Mouse (Mus musculus): ENCODE measurements around the gene Plg. TPM values are rescaled to one million over a fixed set of nuclear protein-coding genes. Genes with fewer than 3 reads are reported as not detected.

Plg gene
- polyA plus RNA-seq, 1 experiment from 2014 or later, result not detected

DNA sequence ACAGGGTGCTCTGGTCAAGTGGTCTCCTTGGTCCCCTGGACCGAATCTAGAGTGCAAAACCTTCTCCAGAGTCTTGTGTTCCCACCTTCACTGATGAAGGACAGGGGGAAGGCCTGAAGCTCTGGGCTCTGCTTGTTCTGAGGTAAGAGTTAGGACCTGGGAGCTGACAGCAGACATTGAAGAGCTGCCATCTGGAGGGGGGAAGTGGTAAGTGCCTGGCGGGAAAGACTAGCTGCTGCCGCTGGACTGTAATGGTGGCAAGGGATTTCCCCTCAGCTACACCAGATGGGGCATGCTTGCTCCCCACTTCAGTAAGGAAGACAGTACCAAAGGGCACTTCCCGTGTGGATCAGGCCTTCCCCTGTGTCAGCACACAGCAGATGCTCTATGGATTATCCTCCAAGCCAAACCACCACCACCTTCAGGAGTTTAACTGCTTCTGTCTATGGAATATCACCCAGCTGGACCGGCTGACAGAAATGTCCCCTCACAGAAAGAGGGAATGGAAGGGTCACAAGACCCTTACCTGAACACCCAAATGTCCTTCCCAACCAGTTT, 11.0 kb upstream of the Plg start:
- H3K27ac ChIP-seq (replicated peaks), result no peak overlapping the region

DNA sequence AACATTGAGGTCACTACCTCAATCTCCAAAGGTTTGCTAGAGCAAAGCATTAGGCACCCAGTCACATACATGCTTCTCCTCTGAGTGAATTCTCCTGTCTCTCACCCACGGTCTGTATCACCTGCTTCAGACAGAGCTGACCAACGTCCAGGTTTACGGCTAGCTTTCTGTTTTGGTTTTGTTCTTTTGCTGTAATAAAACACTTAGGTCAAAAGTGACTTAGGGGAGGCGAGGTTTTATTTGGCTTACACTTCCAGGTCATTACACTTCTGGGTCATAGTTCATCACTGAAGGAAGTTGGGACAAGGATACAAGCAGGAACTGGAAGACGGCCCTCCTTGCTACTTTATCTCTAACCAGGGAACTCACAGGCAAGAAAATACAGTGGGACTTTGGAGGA, 9.0 kb upstream of the Plg start:
- WGBS, result 78% methylated on average over 5 of the region's 5 CpGs
- Histone ChIP-seq H3K9me3 (no peaks in the 10 kb centered on the region), H3K9ac (replicated peaks) (no peak overlapping the region), H3K27ac (replicated peaks) (no peak overlapping the region), H3K4me1 (peaks cover 1% of the 10 kb centered on the region; the same call in 1 of the 2 replicates), H3K36me3 (no peaks in the 10 kb centered on the region), H3K27me3 (no peaks in the 10 kb centered on the region), H3K4me2 (replicated peaks) (no peak overlapping the region), H3K4me3 (no peak overlapping the region)
- no peak for ATAC-seq (ENCODE audit: low FRiP score, low read depth)

More for the DNA sequence above, 11.0 kb upstream of the Plg start:
- Histone ChIP-seq H3K9me3 (no peaks in the 10 kb centered on the region), H3K36me3 (no peaks in the 10 kb centered on the region), H3K4me1 (peaks cover 4% of the 10 kb centered on the region; the same call in 1 of the 2 replicates), H3K4me3 (no peak overlapping the region), H3K9ac (replicated peaks) (no peak overlapping the region), H3K27me3 (no peaks in the 10 kb centered on the region), H3K4me2 (replicated peaks) (no peak overlapping the region)
- WGBS, result 35% methylated on average over 5 of the region's 5 CpGs
- ATAC-seq (ENCODE audit: low FRiP score, low read depth), result peak; percentile 50

GRCm38 (mm10) chr17:12370289-12370688, 8.1 kb upstream of the Plg start:
- Histone ChIP-seq H3K9ac (replicated peaks) (no peak overlapping the region), H3K27me3 (no peaks in the 10 kb centered on the region), H3K27ac (replicated peaks) (no peak overlapping the region), H3K4me1 (no peaks in the 10 kb centered on the region), H3K4me3 (no peak overlapping the region), H3K9me3 (no peaks in the 10 kb centered on the region), H3K4me2 (replicated peaks) (no peak overlapping the region), H3K36me3 (no peaks in the 10 kb centered on the region)
- WGBS, result 75% methylated on average over 4 of the region's 4 CpGs
- no peak for ATAC-seq (ENCODE audit: low FRiP score, low read depth)

- Histone ChIP-seq H3K9ac (replicated peaks) (no peak overlapping the region), H3K4me2 (replicated peaks) (peak overlapping the region; percentile 32), H3K36me3 (no peaks in the 10 kb centered on the region), H3K27ac (replicated peaks) (no peak overlapping the region), H3K4me1 (no peaks in the 10 kb centered on the region), H3K27me3 (no peaks in the 10 kb centered on the region), H3K4me3 (no peak overlapping the region), H3K9me3 (no peaks in the 10 kb centered on the region)
- no peak for ATAC-seq (ENCODE audit: low FRiP score, low read depth)
- WGBS, result 38% methylated on average over 10 of the region's 10 CpGs
Measured at GRCm38 (mm10) chr17:12371310-12371925, 7.0 kb upstream of the Plg start.

DNA sequence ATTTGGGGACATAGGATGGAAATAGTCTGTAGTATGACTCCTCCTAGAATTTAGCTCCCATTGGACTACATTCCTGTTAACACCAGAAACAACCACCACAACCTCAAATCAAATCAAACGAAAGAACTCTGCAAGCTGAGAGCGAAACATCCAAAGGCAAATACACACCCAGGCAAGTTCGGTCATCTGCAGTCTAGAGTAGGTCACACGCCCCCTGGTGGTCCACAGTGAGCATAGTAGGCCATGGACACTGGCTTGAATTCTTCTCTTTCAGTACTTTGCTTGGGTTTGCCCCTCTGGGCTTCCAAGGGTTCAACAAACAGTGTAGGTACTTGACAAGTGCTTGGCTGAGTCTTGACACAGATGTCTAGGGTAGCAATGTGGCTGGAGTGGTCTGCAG, 6.4 kb upstream of the Plg start:
- no peaks in the 10 kb centered on the region for H3K36me3 ChIP-seq
- H3K27ac ChIP-seq (replicated peaks), result no peak overlapping the region
- H3K4me2 ChIP-seq (replicated peaks), result no peak overlapping the region
- H3K4me1 ChIP-seq, result no peaks in the 10 kb centered on the region
- ATAC-seq (ENCODE audit: low FRiP score, low read depth), result no peak; the same call in 1 of the 2 replicates
- no peaks in the 10 kb centered on the region for H3K27me3 ChIP-seq
- no peak overlapping the region for H3K9ac ChIP-seq (replicated peaks)
- no peaks in the 10 kb centered on the region for H3K9me3 ChIP-seq
- WGBS, result 21% methylated on average over 4 of the region's 4 CpGs
- no peak overlapping the region for H3K4me3 ChIP-seq

DNA sequence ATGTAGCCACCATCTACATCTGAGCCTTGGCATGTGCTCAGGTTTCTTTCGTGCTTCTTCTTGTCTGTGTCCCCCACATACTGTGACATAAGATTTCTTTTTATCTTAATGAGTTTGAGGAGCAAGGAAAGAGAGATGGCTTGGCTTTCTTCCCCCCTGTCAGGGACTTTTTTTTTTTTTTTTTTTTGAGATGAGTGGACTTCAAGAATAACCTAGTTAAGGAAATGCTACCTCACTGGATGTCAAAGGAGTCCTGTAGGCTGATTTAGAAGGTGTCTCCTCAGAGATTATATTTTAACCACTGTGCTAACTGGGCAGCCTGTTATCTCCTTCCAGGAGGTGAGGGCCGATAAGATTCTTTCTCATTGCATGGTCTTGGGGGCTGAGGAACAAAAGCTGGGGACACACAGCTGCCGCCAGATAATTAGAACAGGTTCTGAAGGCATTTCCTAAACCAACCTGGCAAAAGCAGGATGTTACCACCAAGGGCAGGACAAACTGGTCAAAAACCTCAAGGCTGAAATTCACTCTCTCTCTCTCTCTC, 4.7 kb upstream of the Plg start:
- H3K36me3 ChIP-seq, result no peaks in the 10 kb centered on the region
- 77% methylated on average over 3 of the region's 3 CpGs for WGBS
- no peak overlapping the region for H3K9ac ChIP-seq (replicated peaks)
- no peak overlapping the region for H3K4me3 ChIP-seq
- H3K9me3 ChIP-seq, result no peaks in the 10 kb centered on the region
- H3K27me3 ChIP-seq, result no peaks in the 10 kb centered on the region
- ATAC-seq (ENCODE audit: low FRiP score, low read depth), result no peak
- no peak overlapping the region for H3K4me2 ChIP-seq (replicated peaks)
- no peaks in the 10 kb centered on the region for H3K4me1 ChIP-seq
- H3K27ac ChIP-seq (replicated peaks), result no peak overlapping the region

DNA sequence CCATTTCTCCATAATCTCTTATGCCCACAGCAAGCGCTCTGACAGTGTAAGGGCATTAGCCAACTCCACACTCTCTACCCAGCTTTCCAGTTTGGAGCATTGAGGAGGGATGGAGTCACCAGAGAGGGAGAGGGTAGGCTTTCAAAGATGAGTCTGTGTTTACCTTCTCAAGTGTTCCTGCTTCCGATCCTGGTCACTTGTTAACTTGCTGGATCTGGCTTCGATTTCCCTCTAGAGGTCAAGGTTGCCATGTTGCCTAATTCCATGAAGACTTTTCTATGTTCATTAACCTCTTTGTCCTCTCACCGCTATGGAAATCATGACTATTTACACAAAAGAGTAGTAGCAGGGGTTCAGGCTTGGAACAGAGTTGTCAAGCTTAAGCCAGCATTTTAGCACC, 1.9 kb downstream of the Plg start:
- Histone ChIP-seq H3K4me2 (replicated peaks) (no peak overlapping the region), H3K27ac (replicated peaks) (no peak overlapping the region), H3K9ac (replicated peaks) (no peak overlapping the region), H3K4me3 (no peak overlapping the region), H3K36me3 (no peaks in the 10 kb centered on the region), H3K9me3 (no peaks in the 10 kb centered on the region), H3K4me1 (no peaks in the 10 kb centered on the region), H3K27me3 (no peaks in the 10 kb centered on the region)
- ATAC-seq (ENCODE audit: low FRiP score, low read depth), result no peak
- 86% methylated on average over 4 of the region's 4 CpGs for WGBS

GRCm38 (mm10) chr17:12381579-12381978, 3.2 kb downstream of the Plg start:
- no peak for ATAC-seq (ENCODE audit: low FRiP score, low read depth)
- Histone ChIP-seq H3K9ac (replicated peaks) (no peak overlapping the region), H3K4me3 (no peak overlapping the region), H3K4me2 (replicated peaks) (no peak overlapping the region), H3K36me3 (no peaks in the 10 kb centered on the region), H3K4me1 (no peaks in the 10 kb centered on the region), H3K27me3 (no peaks in the 10 kb centered on the region), H3K9me3 (no peaks in the 10 kb centered on the region), H3K27ac (replicated peaks) (no peak overlapping the region)
- WGBS, result 98% methylated on average over 2 of the region's 2 CpGs

- H3K9me3 ChIP-seq, result no peaks in the 10 kb centered on the region
- no peak overlapping the region for H3K4me2 ChIP-seq (replicated peaks)
- no peak overlapping the region for H3K9ac ChIP-seq (replicated peaks)
- no peaks in the 10 kb centered on the region for H3K36me3 ChIP-seq
- WGBS, result 12% methylated on average over 2 of the region's 2 CpGs
- ATAC-seq (ENCODE audit: low FRiP score, low read depth), result peak; percentile 85
- H3K27me3 ChIP-seq, result no peaks in the 10 kb centered on the region
- no peak overlapping the region for H3K4me3 ChIP-seq
- H3K27ac ChIP-seq (replicated peaks), result no peak overlapping the region
- no peaks in the 10 kb centered on the region for H3K4me1 ChIP-seq
Measured at GRCm38 (mm10) chr17:12382531-12382930, 4.1 kb downstream of the Plg start.

GRCm38 (mm10) chr17:12385049-12385794, 6.8 kb downstream of the Plg start:
- 75% methylated on average over 8 of the region's 8 CpGs for WGBS
- H3K27ac ChIP-seq (replicated peaks), result no peak overlapping the region
- H3K9me3 ChIP-seq, result no peaks in the 10 kb centered on the region
- H3K27me3 ChIP-seq, result no peaks in the 10 kb centered on the region
- ATAC-seq (ENCODE audit: low FRiP score, low read depth), result no peak
- no peaks in the 10 kb centered on the region for H3K36me3 ChIP-seq
- no peak overlapping the region for H3K4me2 ChIP-seq (replicated peaks)
- H3K4me1 ChIP-seq, result no peaks in the 10 kb centered on the region
- H3K9ac ChIP-seq (replicated peaks), result no peak overlapping the region
- no peak overlapping the region for H3K4me3 ChIP-seq

DNA sequence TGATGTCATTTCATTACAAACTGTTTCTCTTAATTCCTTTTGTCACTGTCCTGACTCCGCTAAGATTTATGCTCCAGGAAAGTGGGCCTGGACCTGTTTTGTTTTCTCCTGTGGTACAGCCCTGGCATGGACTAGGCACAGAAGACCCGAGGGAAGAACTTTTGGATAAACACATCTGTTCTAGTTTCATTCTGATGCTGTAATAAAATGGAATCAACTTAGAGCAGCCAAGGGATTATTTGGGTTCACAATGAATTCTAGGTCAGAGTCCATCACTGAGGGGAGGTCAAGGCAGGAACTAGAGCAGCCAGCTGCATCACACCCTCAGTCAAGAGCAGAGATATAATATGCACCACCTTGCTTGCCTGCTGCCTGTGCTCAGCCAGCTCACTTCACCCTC, 9.4 kb downstream of the Plg start:
- Histone ChIP-seq H3K4me2 (replicated peaks) (no peak overlapping the region), H3K27ac (replicated peaks) (no peak overlapping the region), H3K27me3 (no peaks in the 10 kb centered on the region), H3K36me3 (no peaks in the 10 kb centered on the region), H3K9me3 (0 out of 2 replicates have a peak, but pooled peaks cover 4% of the 10 kb centered on the region), H3K4me3 (no peak overlapping the region), H3K9ac (replicated peaks) (no peak overlapping the region), H3K4me1 (no peaks in the 10 kb centered on the region)
- 80% methylated on average over 2 of the region's 2 CpGs for WGBS
- ATAC-seq (ENCODE audit: low FRiP score, low read depth), result no peak

GRCm38 (mm10) chr17:12388239-12388638, 9.8 kb downstream of the Plg start:
- Histone ChIP-seq H3K4me1 (no peaks in the 10 kb centered on the region), H3K9ac (replicated peaks) (no peak overlapping the region)
- ATAC-seq (ENCODE audit: low FRiP score, low read depth), result no peak

More at GRCm38 (mm10) chr17:12388239-12388638, 9.8 kb downstream of the Plg start:
- H3K4me2 ChIP-seq (replicated peaks), result no peak overlapping the region
- 91% methylated on average over 7 of the region's 7 CpGs for WGBS
- no peak overlapping the region for H3K4me3 ChIP-seq
- no peak overlapping the region for H3K27ac ChIP-seq (replicated peaks)
- H3K9me3 ChIP-seq, result 0 out of 2 replicates have a peak, but pooled peaks cover 4% of the 10 kb centered on the region
- no peaks in the 10 kb centered on the region for H3K27me3 ChIP-seq
- H3K36me3 ChIP-seq, result no peaks in the 10 kb centered on the region
